Mouse (Mus musculus) heart, embryonic 12.5 days (tissue): ENCODE measurements around the gene Dapk1. TPM values are rescaled to one million over a fixed set of nuclear protein-coding genes. Genes with fewer than 3 reads are reported as not detected.
A peak's percentile ranks its signal among the peaks of the same experiment; 100 is the strongest.

Source experiments
- ATAC-seq: fragments of 200-750 bp; cut with Nextera tagmentation; 2 replicates; pipeline ENCODE4 v1.8.0; 2017; ENCODE audit warnings: moderate TSS enrichment, moderate library complexity; ENCODE audit not compliant: insufficient number of reproducible peaks, low FRiP score
- H3K27ac ChIP-seq: fragments of 300-500 bp; sonication (generic); 2 replicates; pipeline ENCODE4 v1.5.1; 2016; ENCODE audit warnings: mild to moderate bottlenecking, moderate library complexity; ENCODE audit not compliant: poor library complexity, severe bottlenecking
- H3K27me3 ChIP-seq: fragments of 300-500 bp; sonication (generic); replicated peaks from 2 replicates; pipeline ENCODE4 v1.6.1; 2016; ENCODE audit warnings: mild to moderate bottlenecking, moderate library complexity
- H3K36me3 ChIP-seq: fragments of 300-500 bp; sonication (generic); 2 replicates; pipeline ENCODE4 v1.6.1; 2016; ENCODE audit warnings: mild to moderate bottlenecking, moderate library complexity
- H3K4me1 ChIP-seq: fragments of 300-500 bp; sonication (generic); replicated peaks from 2 replicates; pipeline ENCODE4 v1.6.1; 2016; ENCODE audit warnings: mild to moderate bottlenecking
- H3K4me2 ChIP-seq: fragments of 300-500 bp; sonication (generic); 2 replicates; pipeline ENCODE4 v1.6.1; 2016; ENCODE audit warnings: mild to moderate bottlenecking, moderate library complexity
- H3K4me3 ChIP-seq: fragments of 300-500 bp; sonication (generic); 2 replicates; pipeline ENCODE4 v1.5.1; 2016; ENCODE audit warnings: mild to moderate bottlenecking
- H3K9ac ChIP-seq: fragments of 300-500 bp; sonication (generic); 2 replicates; pipeline ENCODE4 v1.6.1; 2016; ENCODE audit warnings: mild to moderate bottlenecking, moderate library complexity
- H3K9me3 ChIP-seq: fragments of 300-500 bp; sonication (generic); replicated peaks from 2 replicates; pipeline ENCODE4 v1.6.1; 2016; ENCODE audit warnings: mild to moderate bottlenecking, moderate library complexity
- WGBS: fragments of 180-500 bp; shearing (Covaris S2); methylation state at CpG from one replicate; pipeline ENCODE4 v1.1.7; 2016; 5-methylcytosine and 5-hydroxymethylcytosine counted together
- polyA plus RNA-seq: library from polyadenylated mRNA; unstranded; fragments of >200 nt; fragmentation: Nextera tagmentation; extraction: Ambion mirVana; gene quantifications from 2 replicates; pipeline ENCODE4 v1.2.1, GENCODE M21; 2016

Dapk1 gene
- polyA plus RNA-seq, 1 experiment from 2014 or later: 12.5 TPM

DNA sequence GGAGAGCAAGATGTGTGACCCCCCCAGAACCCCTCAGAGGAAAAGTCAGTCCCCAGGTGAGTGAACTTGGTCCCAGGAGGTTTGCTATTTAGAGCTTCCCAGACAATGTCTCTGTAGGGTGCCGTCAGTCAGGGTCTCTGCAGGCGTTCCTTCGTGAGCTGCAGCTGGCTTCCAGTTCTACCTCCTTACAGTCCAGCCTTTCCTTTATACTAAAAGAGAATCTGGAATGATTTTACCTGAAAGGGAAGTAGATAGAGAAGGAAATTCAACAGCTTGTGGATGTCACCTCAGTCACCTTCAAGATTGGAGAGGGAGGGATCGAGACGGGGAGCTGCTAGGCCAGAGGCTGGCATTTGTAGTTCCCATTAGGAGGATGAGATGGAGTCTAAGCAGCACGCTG is 14.3 kb downstream of the Dapk1 start:
- Histone ChIP-seq H3K4me3 (no peak overlapping the region), H3K27me3 (no peaks in the 10 kb centered on the region), H3K9me3 (no peaks in the 10 kb centered on the region), H3K4me1 (peaks cover 33% of the 10 kb centered on the region), H3K27ac (no peak overlapping the region), H3K9ac (no peak overlapping the region), H3K36me3 (no peaks in the 10 kb centered on the region), H3K4me2 (no peak overlapping the region)
- no peak for ATAC-seq
- 61% methylated on average over 6 of the region's 6 CpGs for WGBS

DNA sequence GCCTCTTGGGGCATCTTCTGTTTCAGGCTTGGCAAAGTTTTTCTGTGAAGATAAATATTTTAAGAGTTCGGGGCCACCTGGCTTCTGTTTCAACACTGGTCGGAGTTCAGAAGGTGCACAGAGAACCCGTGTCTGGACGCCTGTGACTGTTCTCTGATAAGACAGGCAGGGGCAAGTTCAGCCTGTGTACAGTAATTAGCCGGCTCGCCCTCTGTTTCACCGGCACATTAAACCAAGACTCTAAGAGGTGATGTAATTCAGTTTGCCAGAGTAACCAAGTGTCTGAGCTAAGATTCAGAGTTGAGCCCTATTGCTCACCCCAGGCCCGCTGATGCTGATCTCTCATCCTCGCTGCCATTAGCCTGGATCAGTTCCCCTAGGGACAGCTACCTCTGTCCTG is 16.5 kb downstream of the Dapk1 start:
- ATAC-seq: no peak
- Histone ChIP-seq H3K36me3 (no peaks in the 10 kb centered on the region), H3K4me3 (no peak overlapping the region), H3K9ac (0 out of 2 replicates have a peak overlapping the region, but pooled peaks have one; percentile 7), H3K4me1 (peaks cover 40% of the 10 kb centered on the region), H3K27ac (no peak overlapping the region), H3K9me3 (0 out of 2 replicates have a peak, but pooled peaks cover 3% of the 10 kb centered on the region), H3K27me3 (no peaks in the 10 kb centered on the region), H3K4me2 (no peak overlapping the region)
- WGBS: 16% methylated on average over 9 of the region's 9 CpGs

DNA sequence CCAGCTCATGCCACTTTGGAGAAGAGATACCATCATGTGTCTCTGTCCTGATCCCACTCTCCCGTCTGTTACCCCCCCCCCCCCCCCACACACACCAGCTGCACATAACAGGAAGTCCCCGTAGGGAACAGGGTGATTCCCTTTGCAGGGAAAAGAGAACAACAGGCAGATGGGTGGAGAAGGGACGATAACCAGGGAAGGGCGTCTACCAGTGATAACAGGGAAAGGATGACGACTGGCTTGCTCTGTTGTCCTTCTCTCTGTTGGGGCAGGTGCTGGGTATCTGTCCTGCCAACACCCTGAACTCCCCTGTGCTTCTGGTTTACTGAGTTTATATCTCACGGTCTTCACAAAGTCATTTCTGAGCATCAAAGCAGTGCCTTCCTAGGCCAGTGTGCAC is 18.0 kb downstream of the Dapk1 start:
- WGBS: 29% methylated on average over 6 of the region's 6 CpGs
- H3K4me1 ChIP-seq: peaks cover 40% of the 10 kb centered on the region
- no peak overlapping the region for H3K4me3 ChIP-seq

DNA sequence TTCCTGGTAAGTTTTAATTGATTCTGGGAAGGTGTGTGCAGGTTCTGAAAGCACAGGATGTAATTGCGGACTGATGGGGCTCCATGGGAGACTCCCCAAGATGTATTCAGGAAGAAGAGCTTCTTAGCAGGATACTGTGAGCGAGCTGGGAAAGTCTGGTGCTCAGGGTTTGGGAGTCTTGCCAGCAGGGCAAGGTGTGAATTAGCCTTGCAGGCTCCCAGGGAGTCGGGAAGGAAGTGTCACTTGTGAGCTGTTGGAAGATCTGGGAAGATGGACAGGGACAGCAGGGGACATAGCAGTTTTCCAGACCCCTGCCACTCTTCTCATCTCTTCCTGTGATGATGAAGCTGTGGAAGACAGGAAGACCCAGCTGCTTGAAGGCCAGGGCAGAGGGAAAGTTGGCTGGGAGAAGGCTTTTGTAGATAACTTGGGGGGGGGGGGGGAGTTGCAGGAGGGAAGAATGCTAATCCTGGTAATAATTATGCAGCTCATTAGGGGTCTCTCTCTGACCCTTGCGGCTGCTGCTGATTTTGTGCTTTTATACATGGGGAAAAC is 19.7 kb downstream of the Dapk1 start:
- Histone ChIP-seq H3K27me3 (no peaks in the 10 kb centered on the region), H3K4me1 (peaks cover 46% of the 10 kb centered on the region), H3K9me3 (0 out of 2 replicates have a peak, but pooled peaks cover 3% of the 10 kb centered on the region), H3K27ac (no peak overlapping the region), H3K36me3 (no peaks in the 10 kb centered on the region), H3K4me2 (no peak overlapping the region), H3K9ac (no peak overlapping the region), H3K4me3 (no peak overlapping the region)
- no peak for ATAC-seq
- 50% methylated on average over 4 of the region's 4 CpGs for WGBS

More for the DNA sequence above, 18.0 kb downstream of the Dapk1 start:
- Histone ChIP-seq H3K4me2 (peak overlapping the region; percentile 18; the same call in 1 of the 2 replicates), H3K27me3 (no peaks in the 10 kb centered on the region), H3K9me3 (0 out of 2 replicates have a peak, but pooled peaks cover 3% of the 10 kb centered on the region), H3K9ac (no peak overlapping the region), H3K27ac (peak overlapping the region; percentile 28; the same call in 1 of the 2 replicates), H3K36me3 (no peaks in the 10 kb centered on the region)
- peak; percentile 78 for ATAC-seq

DNA sequence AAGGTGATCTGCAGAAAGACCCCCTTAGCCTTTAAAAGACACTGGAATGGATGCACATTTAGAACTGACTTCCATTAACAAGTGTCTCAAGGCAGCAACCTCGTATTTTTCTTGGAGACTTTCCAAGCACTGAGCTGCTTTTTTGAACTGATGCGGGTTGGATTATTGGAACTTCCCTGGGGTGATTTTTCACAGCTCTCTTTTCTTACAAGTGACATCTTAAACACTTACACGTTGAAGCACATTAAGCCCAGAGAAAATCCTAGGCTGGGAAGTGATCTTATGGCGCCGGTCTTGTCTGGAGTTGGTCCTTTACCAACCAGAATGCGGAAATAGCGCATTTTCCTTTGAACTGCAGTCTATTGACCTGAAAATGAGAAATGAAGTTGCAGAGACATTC is 23.8 kb downstream of the Dapk1 start:
- Histone ChIP-seq H3K27me3 (no peaks in the 10 kb centered on the region), H3K9me3 (0 out of 2 replicates have a peak, but pooled peaks cover 3% of the 10 kb centered on the region), H3K4me3 (no peak overlapping the region), H3K9ac (no peak overlapping the region), H3K27ac (no peak overlapping the region), H3K4me2 (no peak overlapping the region), H3K36me3 (no peaks in the 10 kb centered on the region), H3K4me1 (peaks cover 36% of the 10 kb centered on the region)
- ATAC-seq: no peak
- WGBS: 73% methylated on average over 7 of the region's 7 CpGs

DNA sequence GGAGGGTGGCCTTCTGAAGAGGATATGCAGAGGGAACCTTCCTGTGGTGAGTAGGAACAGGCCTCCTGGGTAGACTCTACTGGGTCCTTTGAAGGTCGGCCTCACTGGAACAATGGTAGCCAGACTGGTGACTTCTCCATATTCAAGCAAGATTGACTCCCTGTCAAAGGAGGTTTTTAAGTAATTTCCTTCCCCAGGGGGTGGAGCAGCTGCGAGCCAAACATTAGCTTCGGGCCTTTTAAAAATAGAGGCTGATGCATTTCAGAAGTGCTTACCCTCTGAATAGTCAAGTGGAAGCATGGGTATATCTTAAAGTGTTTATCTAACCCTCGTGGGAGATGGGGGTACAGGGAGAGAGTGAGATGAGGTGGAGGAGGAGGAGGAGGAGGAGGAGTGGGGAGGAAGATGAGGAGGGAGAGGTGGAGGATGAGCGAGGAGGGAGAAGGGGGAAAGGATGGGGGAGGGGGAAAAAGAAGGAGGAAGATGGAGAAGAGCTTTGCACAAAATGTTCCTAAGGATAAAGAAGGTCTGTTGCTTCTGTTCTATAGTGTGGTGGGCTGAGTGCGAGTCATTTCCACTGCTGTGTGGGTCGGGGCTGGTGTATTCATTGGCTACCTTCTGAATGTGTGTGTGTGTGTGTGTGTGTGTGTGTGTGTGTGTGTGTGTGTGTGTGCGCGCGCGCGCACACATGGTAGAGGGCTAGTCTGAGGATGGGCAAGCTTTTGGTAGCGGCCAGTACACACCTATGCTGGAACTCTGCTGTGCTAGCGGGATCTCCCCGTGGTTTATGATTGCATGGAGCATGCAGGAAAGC is 26.3 kb downstream of the Dapk1 start:
- Histone ChIP-seq H3K9ac (no peak overlapping the region), H3K27ac (no peak overlapping the region), H3K4me2 (no peak overlapping the region), H3K4me1 (peaks cover 24% of the 10 kb centered on the region), H3K27me3 (no peaks in the 10 kb centered on the region), H3K9me3 (no peaks in the 10 kb centered on the region), H3K4me3 (no peak overlapping the region), H3K36me3 (no peaks in the 10 kb centered on the region)
- 38% methylated on average over 15 of the region's 15 CpGs for WGBS
- ATAC-seq: no peak

DNA sequence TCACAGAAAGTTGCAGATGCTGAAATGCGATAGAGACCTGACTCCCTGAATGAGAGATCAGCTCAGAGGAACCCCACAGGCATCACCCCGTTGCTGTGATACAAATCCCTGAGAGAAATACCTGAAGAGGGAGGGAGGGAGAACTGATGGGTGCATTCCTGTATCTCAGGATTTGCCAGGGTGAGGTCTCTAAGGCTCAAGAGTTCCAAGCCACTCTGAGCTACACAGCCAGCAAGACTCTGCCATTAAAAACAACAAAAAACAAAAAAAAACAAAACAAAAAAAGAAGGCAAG is 26.9 kb downstream of the Dapk1 start:
- no peak overlapping the region for H3K4me2 ChIP-seq
- peaks cover 26% of the 10 kb centered on the region for H3K4me1 ChIP-seq
- no peaks in the 10 kb centered on the region for H3K9me3 ChIP-seq
- no peaks in the 10 kb centered on the region for H3K36me3 ChIP-seq
- no peak overlapping the region for H3K9ac ChIP-seq
- no peak for ATAC-seq
- H3K27me3 ChIP-seq: no peaks in the 10 kb centered on the region
- H3K4me3 ChIP-seq: no peak overlapping the region
- WGBS: 15% methylated on average over 2 of the region's 2 CpGs
- no peak overlapping the region for H3K27ac ChIP-seq

DNA sequence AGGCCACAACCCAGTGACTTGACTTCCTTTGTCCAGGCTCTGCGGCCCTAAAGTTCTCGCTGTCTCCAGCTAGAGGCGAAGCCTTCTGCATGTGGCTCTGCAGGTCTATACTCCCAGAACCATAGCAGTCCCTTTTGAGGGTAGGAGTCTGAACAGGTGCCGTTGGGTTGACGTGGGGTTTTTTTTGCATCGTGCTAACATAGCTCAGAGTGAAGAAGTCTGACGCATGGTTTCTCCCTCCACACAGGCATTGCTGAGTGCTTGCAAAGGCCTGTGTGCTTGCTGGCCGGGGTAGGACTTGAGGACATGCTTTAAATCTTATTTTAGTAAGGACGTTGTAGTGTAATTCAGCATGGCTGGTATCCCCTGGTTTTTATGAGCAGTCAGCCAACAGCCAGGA is 27.7 kb downstream of the Dapk1 start:
- no peaks in the 10 kb centered on the region for H3K9me3 ChIP-seq
- H3K4me3 ChIP-seq: no peak overlapping the region
- peaks cover 34% of the 10 kb centered on the region for H3K4me1 ChIP-seq
- H3K4me2 ChIP-seq: no peak overlapping the region
- WGBS: 92% methylated on average over 9 of the region's 9 CpGs
- H3K27me3 ChIP-seq: no peaks in the 10 kb centered on the region
- H3K36me3 ChIP-seq: no peaks in the 10 kb centered on the region
- no peak for ATAC-seq
- no peak overlapping the region for H3K9ac ChIP-seq
- no peak overlapping the region for H3K27ac ChIP-seq

DNA sequence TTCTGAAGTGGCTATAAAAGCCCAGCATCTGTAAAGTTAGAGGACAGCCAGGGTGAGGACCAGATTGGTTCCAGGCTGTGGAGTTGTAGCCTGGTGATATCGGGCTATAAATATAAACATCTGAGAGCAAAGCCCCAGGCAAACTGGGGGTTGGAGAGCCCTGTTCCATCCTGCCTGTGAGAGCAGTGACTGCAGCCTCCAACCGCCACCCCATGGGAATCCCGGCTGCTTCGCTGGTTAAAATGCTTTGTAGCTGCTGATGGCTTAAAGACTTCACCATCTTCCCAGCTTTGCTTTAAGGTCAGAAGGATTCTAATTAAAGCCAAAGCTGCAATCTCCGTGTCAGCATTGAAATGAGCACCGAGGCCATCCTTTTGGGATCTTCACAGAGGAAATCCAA is 32.2 kb downstream of the Dapk1 start:
- Histone ChIP-seq H3K9me3 (no peaks in the 10 kb centered on the region), H3K9ac (no peak overlapping the region; the same call in 1 of the 2 replicates), H3K4me2 (peak overlapping the region; percentile 12; the same call in 1 of the 2 replicates), H3K4me3 (no peak overlapping the region), H3K27ac (no peak overlapping the region), H3K4me1 (peaks cover 11% of the 10 kb centered on the region), H3K27me3 (no peaks in the 10 kb centered on the region), H3K36me3 (no peaks in the 10 kb centered on the region)
- 41% methylated on average over 6 of the region's 6 CpGs for WGBS
- ATAC-seq: no peak

DNA sequence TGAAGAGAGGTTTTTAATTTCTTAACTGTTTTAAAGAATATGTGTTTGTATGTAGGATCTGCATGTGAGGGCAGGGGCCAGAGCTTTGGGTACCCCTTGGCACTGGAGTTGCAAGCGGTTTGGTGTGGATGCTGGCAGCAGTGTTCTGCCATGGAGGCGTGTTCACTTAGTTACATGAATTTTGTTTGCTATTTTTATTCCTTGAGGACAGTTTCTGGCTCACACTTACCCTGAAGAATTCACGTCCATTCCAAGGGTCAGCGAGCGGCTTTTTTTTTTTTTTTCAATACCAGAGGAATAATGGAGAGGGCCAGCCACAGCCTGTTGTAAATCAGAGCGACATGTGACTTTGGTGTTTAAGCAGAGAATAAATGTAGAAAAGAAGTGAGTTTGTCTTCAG is 33.9 kb downstream of the Dapk1 start:
- Histone ChIP-seq H3K27ac (no peak overlapping the region), H3K27me3 (no peaks in the 10 kb centered on the region), H3K4me3 (no peak overlapping the region), H3K36me3 (no peaks in the 10 kb centered on the region), H3K4me2 (no peak overlapping the region), H3K4me1 (peaks cover 14% of the 10 kb centered on the region), H3K9me3 (no peaks in the 10 kb centered on the region), H3K9ac (no peak overlapping the region)
- WGBS: 70% methylated on average over 6 of the region's 6 CpGs
- ATAC-seq: no peak

DNA sequence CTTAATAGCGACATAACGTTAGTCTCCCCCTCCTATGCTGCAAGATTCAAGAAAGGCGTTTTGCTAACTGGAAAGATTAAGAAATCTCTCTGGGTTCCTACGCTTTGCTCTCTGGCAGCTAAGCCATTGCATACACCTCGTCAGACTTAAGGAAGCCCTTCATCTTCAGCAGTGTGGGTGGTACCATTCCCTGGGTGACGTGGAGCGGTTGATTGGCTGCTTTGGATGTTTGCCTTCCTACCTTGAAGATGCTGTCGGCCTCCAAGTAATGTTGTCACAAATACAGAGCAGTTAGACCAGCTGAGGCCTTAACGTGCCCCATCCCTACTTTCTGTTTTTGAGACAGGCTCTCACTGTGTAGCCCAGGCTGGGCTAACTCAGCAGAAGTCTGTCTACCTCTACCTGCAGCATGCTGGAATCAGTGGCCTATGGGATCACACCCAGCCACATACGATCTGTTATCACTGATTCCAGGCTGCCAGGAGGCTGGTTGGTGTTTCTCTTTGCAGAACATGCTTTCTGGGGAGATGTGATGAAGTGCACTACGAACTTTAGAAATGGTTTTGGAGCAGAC is 37.8 kb downstream of the Dapk1 start:
- Histone ChIP-seq H3K9ac (no peak overlapping the region), H3K4me3 (no peak overlapping the region), H3K4me2 (no peak overlapping the region), H3K4me1 (peaks cover 11% of the 10 kb centered on the region), H3K9me3 (no peaks in the 10 kb centered on the region), H3K27me3 (no peaks in the 10 kb centered on the region), H3K36me3 (no peaks in the 10 kb centered on the region), H3K27ac (no peak overlapping the region)
- no peak for ATAC-seq
- WGBS: 73% methylated on average over 11 of the region's 11 CpGs
